Comparison of ENCODE assay signal across 19 mouse cellular contexts in the genomic region with DNA sequence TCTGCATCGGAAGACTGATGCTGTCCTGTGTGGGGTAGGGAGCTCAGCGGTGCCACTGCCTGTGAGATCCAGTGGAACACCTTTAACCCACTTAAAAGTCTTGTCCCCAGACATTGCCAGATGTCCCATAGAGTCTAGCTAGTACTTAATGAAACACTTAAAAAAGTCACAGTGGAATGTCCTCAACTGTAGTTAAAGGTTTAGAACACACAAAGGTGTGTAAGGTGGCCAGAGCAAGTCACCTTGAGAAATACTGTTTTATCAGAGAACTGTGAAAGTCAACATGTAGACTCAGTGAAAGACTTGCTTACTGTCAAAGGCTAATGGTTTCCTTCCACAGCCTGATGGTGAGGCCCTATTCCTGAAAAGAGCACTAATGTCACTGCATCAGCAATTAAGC.
A peak's percentile ranks its signal among the peaks of the same experiment; 100 is the strongest.
DNase-seq lines count a peak whose midpoint lies in the region; ATAC-seq and TF ChIP-seq lines count a peak whose summit lies in the region.
"Had no signal": no experiment of that assay in that cellular context is flagged by ENCODE, and none has a peak within 500 bp of the region (broad histone marks: within the 10 kb centered on the region; RNA-seq: fewer than 3 reads in every experiment).

No protein-coding gene starts in this region.

- no peaks in the 10 kb centered on the region for H3K9me3 ChIP-seq in stomach, embryonic 15.5 days
- no peaks in the 10 kb centered on the region for H3K9me3 ChIP-seq in stomach, postnatal 0 days (ENCODE audit: control insufficient read depth, low read length)
- H3K9me3 ChIP-seq: embryonic facial prominence, embryonic 10.5 days; embryonic facial prominence, embryonic 12.5 days; forebrain, embryonic 13.5 days; forebrain, embryonic 15.5 days had no signal

- H3K4me2 ChIP-seq in stomach, embryonic 15.5 days, result no peak overlapping the region
- no peak overlapping the region for H3K4me2 ChIP-seq in stomach, postnatal 0 days (replicated peaks; ENCODE audit: low read depth)
- H3K4me2 ChIP-seq: embryonic facial prominence, embryonic 12.5 days; forebrain, embryonic 13.5 days; forebrain, embryonic 15.5 days had no signal

- peak; percentile 20 for DNase-seq in ZHBTc4 (ENCODE audit: low read depth, low spot score)
- DNase-seq in stomach, postnatal 0 days (ENCODE audit: low spot score), result no peak
- DNase-seq in adrenal gland, adult 8-10 months, result no peak
- DNase-seq in spleen, postnatal 36 days (ENCODE audit: low spot score in 2 of 2), result no peak
- DNase-seq: adrenal gland, adult 2 months; adrenal gland, postnatal 14 days; adrenal gland, postnatal 36 days; cerebellum, adult 11-12 months; cerebellum, adult 2 months; cerebellum, adult 9-10 months; cerebellum, postnatal 10 days; cerebellum, postnatal 25 days; forebrain, postnatal 0 days had no signal

- 88% methylated on average over 2 of the region's 2 CpGs for WGBS in stomach, embryonic 15.5 days
- WGBS in stomach, postnatal 0 days, result 81% methylated on average over 2 of the region's 2 CpGs

- ATAC-seq in stomach, embryonic 15.5 days (ENCODE audit: insufficient read depth, low FRiP score, low read depth), result peak; percentile 31; the same call in 1 of the 2 replicates
- ATAC-seq in stomach, postnatal 0 days (ENCODE audit: low FRiP score, low TSS enrichment), result peak; percentile 61; the same call in 1 of the 2 replicates
- ATAC-seq: activated CD4-positive, CD25-positive, alpha-beta regulatory T cell, adult 4 months; forebrain, embryonic 13.5 days; forebrain, embryonic 15.5 days; forebrain, postnatal 0 days had no signal

- H3K4me1 ChIP-seq in stomach, embryonic 15.5 days, result no peaks in the 10 kb centered on the region
- H3K4me1 ChIP-seq in stomach, postnatal 0 days (replicated peaks; ENCODE audit: control insufficient read depth, insufficient read depth), result no peaks in the 10 kb centered on the region
- H3K4me1 ChIP-seq: embryonic facial prominence, embryonic 10.5 days; embryonic facial prominence, embryonic 12.5 days; forebrain, embryonic 13.5 days had no signal

- H3K9ac ChIP-seq in stomach, embryonic 15.5 days, result no peak overlapping the region
- no peak overlapping the region for H3K9ac ChIP-seq in stomach, postnatal 0 days (ENCODE audit: low read length)
- H3K9ac ChIP-seq: embryonic facial prominence, embryonic 12.5 days; forebrain, embryonic 13.5 days; forebrain, embryonic 15.5 days; forebrain, postnatal 0 days had no signal

- H3K27me3 ChIP-seq in stomach, embryonic 15.5 days (replicated peaks), result no peaks in the 10 kb centered on the region
- H3K27me3 ChIP-seq in stomach, postnatal 0 days (ENCODE audit: control insufficient read depth, insufficient read depth, low read length), result no peaks in the 10 kb centered on the region
- H3K27me3 ChIP-seq: embryonic facial prominence, embryonic 12.5 days; forebrain, embryonic 13.5 days; forebrain, embryonic 15.5 days had no signal

- no peak for TF ChIP-seq CTCF in stomach, postnatal 0 days (IDR thresholded peaks at IDR 0.05; ENCODE audit: low read depth)

- no peak overlapping the region for H3K27ac ChIP-seq in stomach, embryonic 15.5 days
- H3K27ac ChIP-seq in stomach, postnatal 0 days (replicated peaks), result no peak overlapping the region
- H3K27ac ChIP-seq: embryonic facial prominence, embryonic 10.5 days; embryonic facial prominence, embryonic 12.5 days; forebrain, embryonic 13.5 days; forebrain, embryonic 15.5 days had no signal

- H3K36me3 ChIP-seq in stomach, embryonic 15.5 days, result peaks cover 22% of the 10 kb centered on the region; the same call in 1 of the 2 replicates
- peaks cover 20% of the 10 kb centered on the region for H3K36me3 ChIP-seq in stomach, postnatal 0 days (ENCODE audit: control insufficient read depth, insufficient read depth, low read length)

- no peak for TF ChIP-seq EP300 in stomach, postnatal 0 days (optimal IDR thresholded peaks at IDR 0.05)

- H3K4me3 ChIP-seq in stomach, embryonic 15.5 days (replicated peaks), result no peak overlapping the region
- H3K4me3 ChIP-seq in stomach, postnatal 0 days (ENCODE audit: low read depth, low read length), result no peak overlapping the region
- H3K4me3 ChIP-seq: embryonic facial prominence, embryonic 10.5 days; embryonic facial prominence, embryonic 12.5 days; forebrain, embryonic 13.5 days; forebrain, embryonic 15.5 days had no signal
